Comparison of ENCODE assay signal across 8 mouse cellular contexts in genomic region chr9:114763341-114763740, GRCm38 (mm10). TPM values are rescaled to one million over a fixed set of nuclear protein-coding genes. Genes with fewer than 3 reads are reported as not detected.
DNase-seq lines count a peak whose midpoint lies in the region; TF ChIP-seq lines count a peak whose summit lies in the region.

No protein-coding gene starts in this region.

- no peak for TF ChIP-seq EP300 in heart, adult 2 months (IDR thresholded peaks at IDR 0.05; ENCODE audit: insufficient read depth, low read depth, low read length)

- no peak overlapping the region for H3K9ac ChIP-seq in heart, adult 2 months (ENCODE audit: low read depth, low read length)

- H3K27ac ChIP-seq in heart, adult 2 months = no peak overlapping the region
- no peak overlapping the region for H3K27ac ChIP-seq in embryonic facial prominence, embryonic 10.5 days (replicated peaks)

- no peak overlapping the region for H3K4me3 ChIP-seq in heart, adult 2 months
- H3K4me3 ChIP-seq in embryonic facial prominence, embryonic 10.5 days = no peak overlapping the region

- H3K27me3 ChIP-seq in heart, adult 2 months (ENCODE audit: control insufficient read depth, insufficient read depth, low read length) = no peaks in the 10 kb centered on the region
- no peaks in the 10 kb centered on the region for H3K27me3 ChIP-seq in embryonic facial prominence, embryonic 10.5 days (replicated peaks; ENCODE audit: low read depth, poor library complexity, severe bottlenecking)

- no peaks in the 10 kb centered on the region for H3K4me1 ChIP-seq in heart, adult 2 months (ENCODE audit: control insufficient read depth, insufficient read depth, low read length)
- H3K4me1 ChIP-seq in embryonic facial prominence, embryonic 10.5 days = peaks cover 22% of the 10 kb centered on the region

- H3K9me3 ChIP-seq in embryonic facial prominence, embryonic 10.5 days = no peaks in the 10 kb centered on the region

- TF ChIP-seq CTCF in heart, adult 2 months (IDR thresholded peaks at IDR 0.05) = peak; percentile 65

- no peak for TF ChIP-seq POLR2A in heart, adult 2 months (IDR thresholded peaks at IDR 0.05; ENCODE audit: insufficient read depth, low read depth, low read length)

- H3K36me3 ChIP-seq in heart, adult 2 months (ENCODE audit: control insufficient read depth, insufficient read depth, low read length) = no peaks in the 10 kb centered on the region
- peaks cover 67% of the 10 kb centered on the region for H3K36me3 ChIP-seq in embryonic facial prominence, embryonic 10.5 days (replicated peaks)

- DNase-seq in heart, adult 2 months = peak in 1 of 2 experiments; percentile 23
- no peak for DNase-seq in heart, adult 9 months (ENCODE audit: low spot score in 2 of 2)
- DNase-seq in right cerebral cortex, postnatal 14 days = peak; percentile 46
- no peak for DNase-seq in right cerebral cortex, adult 2 months (ENCODE audit: low spot score in 2 of 2)
- DNase-seq in embryonic facial prominence, embryonic 10.5 days (ENCODE audit: low spot score) = peak; percentile 65
- DNase-seq in naive thymus-derived CD4-positive, alpha-beta T cell, adult 2 months (ENCODE audit: low read depth) = peak; percentile 71
- no peak for DNase-seq in frontal cortex, postnatal 10 days (ENCODE audit: low spot score in 2 of 2)
- DNase-seq in adrenal gland, postnatal 4 days (ENCODE audit: low spot score in 2 of 2) = no peak

- WGBS in heart, adult 2 months = 61% methylated on average over 13 of the region's 13 CpGs
- WGBS in embryonic facial prominence, embryonic 10.5 days = 69% methylated on average over 13 of the region's 13 CpGs

- H3K79me2 ChIP-seq in heart, adult 2 months (replicated peaks; ENCODE audit: control insufficient read depth, insufficient read depth, low read length) = no peaks in the 10 kb centered on the region

- intact Hi-C loops in heart, adult 2 months (cut with DNase I) = no loop called here

RNA-seq across cellular contexts. Expression of gene Cmtm7, which starts 18.3 kb away (rescaled TPM):
- total RNA-seq in heart, adult 2 months (2021) = 10 to 100 TPM; 11.5 to 12.6 TPM
- 46.6 and 60.2 TPM in 2 replicates for polyA plus RNA-seq in heart, adult 2 months (2012; rRNA removed)
- polyA plus RNA-seq in embryonic facial prominence, embryonic 10.5 days (2016; fragmentation: Nextera tagmentation; extraction: Ambion mirVana) = 88.0 and 93.2 TPM in 2 replicates
- 10 to 100 TPM; 59.6 to 62.7 TPM for total RNA-seq in adrenal gland, postnatal 4 days (2021)

RNA-seq across cellular contexts. Expression of gene Cmtm6, which starts 32.4 kb away (rescaled TPM):
- total RNA-seq in heart, adult 2 months (2021) = 10 to 100 TPM; 21.0 to 25.8 TPM
- polyA plus RNA-seq in heart, adult 2 months (2012; rRNA removed) = 17.9 and 38.0 TPM in 2 replicates
- 29.5 and 32.8 TPM in 2 replicates for polyA plus RNA-seq in embryonic facial prominence, embryonic 10.5 days (2016; fragmentation: Nextera tagmentation; extraction: Ambion mirVana)
- 10 to 100 TPM; 75.0 to 75.9 TPM for total RNA-seq in adrenal gland, postnatal 4 days (2021)

Comparison
In these comparisons a context has a peak if more than half of its experiments do, and no peak if none do; other contexts are left out.
1. DNase-seq: peak in right cerebral cortex, postnatal 14 days (single experiment), embryonic facial prominence, embryonic 10.5 days (single experiment) and naive thymus-derived CD4-positive, alpha-beta T cell, adult 2 months (single experiment); none in heart, adult 9 months (0 of 2), right cerebral cortex, adult 2 months (0 of 2), frontal cortex, postnatal 10 days (0 of 2) and adrenal gland, postnatal 4 days (0 of 2).
2. RNA of gene Cmtm7, which starts 18.3 kb away (total RNA-seq): 59.6 to 62.7 TPM in adrenal gland, postnatal 4 days; 11.5 to 12.6 TPM in heart, adult 2 months; every median in the first group is over 4 times any median in the second.